Mouse (Mus musculus) midbrain, embryonic 15.5 days (tissue): ENCODE measurements around the gene Yy1. TPM values are rescaled to one million over a fixed set of nuclear protein-coding genes. Genes with fewer than 3 reads are reported as not detected.
A peak's percentile ranks its signal among the peaks of the same experiment; 100 is the strongest.

Source experiments
- ATAC-seq: fragments of 200-750 bp; cut with Nextera tagmentation; replicated peaks from 2 replicates; pipeline ENCODE4 v1.8.0; 2017; ENCODE audit warnings: moderate TSS enrichment
- H3K27ac ChIP-seq: fragments of 300-500 bp; sonication (generic); 2 replicates; pipeline ENCODE4 v1.5.1; 2015; ENCODE audit warnings: mild to moderate bottlenecking, inconsistent platforms
- H3K27me3 ChIP-seq: fragments of 300-500 bp; sonication (generic); replicated peaks from 2 replicates; pipeline ENCODE4 v1.6.1; 2015; ENCODE audit warnings: inconsistent platforms
- H3K36me3 ChIP-seq: fragments of 300-500 bp; sonication (generic); replicated peaks from 2 replicates; pipeline ENCODE4 v1.6.1; 2015; ENCODE audit warnings: inconsistent platforms
- H3K4me1 ChIP-seq: fragments of 300-500 bp; sonication (generic); 2 replicates; pipeline ENCODE4 v1.6.1; 2015; ENCODE audit warnings: inconsistent platforms
- H3K4me2 ChIP-seq: fragments of 300-500 bp; sonication (generic); 2 replicates; pipeline ENCODE4 v1.6.1; 2015; ENCODE audit warnings: inconsistent platforms, mild to moderate bottlenecking, moderate library complexity
- H3K4me3 ChIP-seq: fragments of 300-500 bp; sonication (generic); 2 replicates; pipeline ENCODE4 v1.5.1; 2015; ENCODE audit warnings: mild to moderate bottlenecking, inconsistent platforms
- H3K9ac ChIP-seq: fragments of 300-500 bp; sonication (generic); 2 replicates; pipeline ENCODE4 v1.6.1; 2015; ENCODE audit warnings: mild to moderate bottlenecking, inconsistent platforms
- H3K9me3 ChIP-seq: fragments of 300-500 bp; sonication (generic); 2 replicates; pipeline ENCODE4 v1.6.1; 2016; ENCODE audit warnings: inconsistent platforms
- WGBS: fragments of 180-500 bp; shearing (Covaris S2); methylation state at CpG from one replicate; pipeline ENCODE4 v1.1.7; 2015; ENCODE audit warnings: mixed read lengths; 5-methylcytosine and 5-hydroxymethylcytosine counted together
- polyA plus RNA-seq: library from polyadenylated mRNA; unstranded; fragments of >200 nt; fragmentation: Nextera tagmentation; extraction: Ambion mirVana; gene quantifications from 2 replicates; pipeline ENCODE4 v1.2.1, GENCODE M21; 2015

Gene Yy1
- polyA plus RNA-seq, 1 experiment from 2014 or later = 12.9 TPM

DNA sequence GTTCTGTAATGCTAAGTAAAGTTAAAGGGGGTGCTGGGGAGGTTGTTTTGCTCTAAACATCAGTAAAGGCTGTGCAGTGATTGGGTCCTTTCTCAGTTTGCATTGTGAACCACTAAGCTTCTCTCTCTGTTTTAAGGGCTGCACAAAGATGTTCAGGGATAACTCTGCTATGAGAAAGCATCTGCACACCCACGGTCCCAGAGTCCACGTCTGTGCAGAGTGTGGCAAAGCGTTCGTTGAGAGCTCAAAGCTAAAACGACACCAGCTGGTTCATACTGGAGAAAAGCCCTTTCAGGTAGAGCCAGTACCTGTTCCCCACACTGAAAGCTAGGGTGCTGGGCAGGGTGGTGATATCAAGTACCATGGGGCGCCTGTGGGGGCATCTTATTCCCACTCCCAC lies 21.7 kb downstream of the Yy1 start:
- 94% methylated on average over 6 of the region's 6 CpGs for WGBS
- H3K4me1 ChIP-seq = peaks cover 8% of the 10 kb centered on the region
- H3K4me2 ChIP-seq = no peak overlapping the region
- ATAC-seq = no peak
- no peaks in the 10 kb centered on the region for H3K36me3 ChIP-seq
- H3K27ac ChIP-seq = no peak overlapping the region
- H3K9me3 ChIP-seq = no peaks in the 10 kb centered on the region
- no peak overlapping the region for H3K9ac ChIP-seq
- H3K4me3 ChIP-seq = no peak overlapping the region
- H3K27me3 ChIP-seq = no peaks in the 10 kb centered on the region

DNA sequence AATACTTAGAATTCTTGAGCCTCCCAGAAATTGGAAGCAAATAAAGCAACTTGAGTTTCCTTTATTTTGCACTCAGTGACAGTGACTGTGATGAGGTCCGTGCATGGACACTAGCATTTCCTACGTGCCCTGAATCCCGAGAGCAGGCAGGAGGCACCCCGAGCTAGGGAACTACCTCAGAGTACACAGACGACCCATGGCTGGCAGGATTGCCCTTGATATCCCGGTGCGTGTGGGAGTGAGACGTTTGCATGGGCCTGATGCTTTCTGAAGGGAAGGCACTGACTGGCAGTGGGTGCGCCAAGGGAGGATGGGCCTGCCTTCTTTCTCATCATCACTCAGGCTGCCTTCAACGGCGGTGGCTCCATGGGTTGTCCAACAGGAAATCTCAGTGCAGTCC lies 23.8 kb downstream of the Yy1 start:
- no peaks in the 10 kb centered on the region for H3K27me3 ChIP-seq
- no peak overlapping the region for H3K9ac ChIP-seq
- H3K27ac ChIP-seq = no peak overlapping the region
- H3K9me3 ChIP-seq = no peaks in the 10 kb centered on the region
- peaks cover 1% of the 10 kb centered on the region; the same call in 1 of the 2 replicates for H3K4me1 ChIP-seq
- H3K4me3 ChIP-seq = no peak overlapping the region
- no peak overlapping the region for H3K4me2 ChIP-seq
- ATAC-seq = no peak
- WGBS = 84% methylated on average over 11 of the region's 11 CpGs
- H3K36me3 ChIP-seq = no peaks in the 10 kb centered on the region

- Histone ChIP-seq H3K27me3 (no peaks in the 10 kb centered on the region), H3K36me3 (no peaks in the 10 kb centered on the region), H3K4me1 (no peaks in the 10 kb centered on the region), H3K9ac (no peak overlapping the region), H3K4me3 (no peak overlapping the region), H3K9me3 (no peaks in the 10 kb centered on the region), H3K4me2 (no peak overlapping the region), H3K27ac (no peak overlapping the region)
- 91% methylated on average over 4 of the region's 4 CpGs for WGBS
- no peak for ATAC-seq
Measured at GRCm38 (mm10) chr12:108820461-108820860, 27.7 kb downstream of the Yy1 start.

DNA sequence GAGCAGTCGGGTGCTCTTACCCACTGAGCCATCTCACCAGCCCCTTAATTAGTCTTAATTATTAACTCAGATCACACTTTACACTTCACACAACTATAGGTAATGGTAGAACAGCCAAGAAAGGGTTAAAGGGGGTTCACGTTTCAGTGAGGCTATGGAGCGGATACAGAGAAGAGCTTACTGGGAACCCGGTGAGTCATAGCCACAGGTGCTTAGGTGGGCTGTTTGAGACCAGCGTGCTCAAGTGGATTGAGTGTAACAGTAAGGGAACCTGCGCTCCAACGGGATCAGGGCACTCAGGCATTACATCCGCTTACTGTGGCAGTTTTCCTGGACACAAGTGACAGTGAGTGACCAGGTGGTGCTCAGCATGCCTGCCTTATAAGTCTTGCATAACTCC lies 30.3 kb downstream of the Yy1 start:
- WGBS = 67% methylated on average over 8 of the region's 8 CpGs

GRCm38 (mm10) chr12:108824225-108824874 lies 31.6 kb downstream of the Yy1 start:
- no peaks in the 10 kb centered on the region for H3K27me3 ChIP-seq
- 91% methylated on average over 15 of the region's 15 CpGs for WGBS
- no peak for ATAC-seq

More for the DNA sequence above, 30.3 kb downstream of the Yy1 start:
- no peaks in the 10 kb centered on the region for H3K27me3 ChIP-seq
- H3K4me3 ChIP-seq = no peak overlapping the region
- no peaks in the 10 kb centered on the region for H3K4me1 ChIP-seq
- H3K27ac ChIP-seq = no peak overlapping the region
- H3K4me2 ChIP-seq = no peak overlapping the region
- H3K9ac ChIP-seq = no peak overlapping the region
- ATAC-seq = no peak
- no peaks in the 10 kb centered on the region for H3K36me3 ChIP-seq
- H3K9me3 ChIP-seq = no peaks in the 10 kb centered on the region

GRCm38 (mm10) chr12:108825561-108826224 lies 32.9 kb downstream of the Yy1 start:
- Histone ChIP-seq H3K36me3 (no peaks in the 10 kb centered on the region), H3K4me3 (no peak overlapping the region), H3K9ac (no peak overlapping the region), H3K4me2 (no peak overlapping the region), H3K27me3 (no peaks in the 10 kb centered on the region), H3K9me3 (no peaks in the 10 kb centered on the region), H3K27ac (no peak overlapping the region), H3K4me1 (no peaks in the 10 kb centered on the region)
- ATAC-seq = no peak
- 92% methylated on average over 13 of the region's 13 CpGs for WGBS

More at GRCm38 (mm10) chr12:108824225-108824874, 31.6 kb downstream of the Yy1 start:
- Histone ChIP-seq H3K9me3 (no peaks in the 10 kb centered on the region), H3K4me2 (no peak overlapping the region), H3K4me1 (no peaks in the 10 kb centered on the region), H3K27ac (no peak overlapping the region), H3K9ac (no peak overlapping the region), H3K36me3 (no peaks in the 10 kb centered on the region), H3K4me3 (no peak overlapping the region)

DNA sequence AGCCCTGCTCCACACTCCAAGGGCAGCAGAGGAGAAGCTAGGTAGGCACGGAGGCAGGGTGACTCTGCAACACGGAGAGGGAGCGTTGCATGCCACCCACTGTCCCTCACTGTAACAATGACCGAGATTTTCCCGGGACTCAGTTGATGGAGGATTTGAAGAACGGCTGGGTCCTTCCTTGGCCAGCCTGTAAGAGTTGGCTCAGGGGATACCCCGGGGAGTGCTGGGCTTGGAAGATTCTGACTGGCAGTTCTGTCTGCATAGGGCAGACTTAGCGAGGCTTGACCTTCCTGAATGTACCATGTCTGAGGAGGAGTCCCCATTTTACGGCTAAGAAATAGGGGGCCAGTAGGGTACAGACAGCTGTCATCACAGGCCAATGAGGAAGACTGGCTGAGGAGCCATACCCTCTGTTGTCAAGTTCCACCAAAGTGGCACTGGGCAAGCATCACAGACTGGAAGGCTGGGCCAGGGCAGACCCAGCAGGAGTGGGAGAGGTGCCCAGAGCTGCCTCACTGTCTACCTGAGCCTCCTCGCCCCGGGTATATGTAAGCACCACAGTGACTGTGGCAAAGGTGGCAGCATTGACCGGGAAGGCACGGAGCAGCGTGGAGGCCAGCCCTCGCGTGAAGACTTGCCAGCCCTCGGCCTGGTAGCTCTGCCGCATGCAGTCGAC lies 33.6 kb downstream of the Yy1 start:
- WGBS = 94% methylated on average over 19 of the region's 19 CpGs

DNA sequence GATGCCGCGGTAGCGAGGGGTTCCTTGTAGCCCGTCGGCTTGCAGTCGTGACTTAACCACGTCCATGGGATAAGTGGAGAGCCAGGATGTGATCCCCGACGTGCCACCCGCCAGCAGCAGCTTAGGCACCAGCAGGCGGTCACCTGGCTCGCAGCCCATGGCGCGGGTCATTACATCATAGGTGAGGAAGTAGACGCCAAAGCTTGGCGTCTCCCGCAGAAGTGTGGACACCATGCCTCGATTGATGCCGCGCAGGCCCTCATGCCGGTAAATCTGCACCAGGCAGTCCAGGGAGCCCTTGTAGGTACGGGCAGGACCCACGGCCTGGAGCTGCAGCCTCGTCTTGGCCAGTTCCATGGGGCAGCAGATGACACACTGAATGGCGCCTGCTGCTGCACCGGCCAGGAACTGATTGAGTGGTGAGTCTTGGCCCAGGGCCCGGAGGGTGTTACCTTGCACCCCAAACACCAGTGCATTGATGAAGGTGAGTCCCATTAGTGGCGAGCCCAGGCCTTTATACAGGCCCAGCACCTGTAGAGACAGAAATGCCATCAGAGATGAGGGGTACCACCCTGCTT lies 34.3 kb downstream of the Yy1 start:
- no peaks in the 10 kb centered on the region for H3K27me3 ChIP-seq
- peaks cover 3% of the 10 kb centered on the region for H3K4me1 ChIP-seq
- no peak overlapping the region for H3K9ac ChIP-seq
- 0 out of 2 replicates have a peak, but pooled peaks have one; percentile 22 for ATAC-seq
- no peaks in the 10 kb centered on the region for H3K9me3 ChIP-seq
- H3K36me3 ChIP-seq = no peaks in the 10 kb centered on the region
- H3K4me3 ChIP-seq = no peak overlapping the region
- no peak overlapping the region for H3K27ac ChIP-seq
- H3K4me2 ChIP-seq = no peak overlapping the region
- WGBS = 96% methylated on average over 28 of the region's 28 CpGs

More for the DNA sequence above, 33.6 kb downstream of the Yy1 start:
- Histone ChIP-seq H3K36me3 (no peaks in the 10 kb centered on the region), H3K27me3 (no peaks in the 10 kb centered on the region), H3K4me1 (no peaks in the 10 kb centered on the region), H3K9ac (no peak overlapping the region), H3K9me3 (no peaks in the 10 kb centered on the region), H3K27ac (no peak overlapping the region), H3K4me3 (no peak overlapping the region), H3K4me2 (no peak overlapping the region)
- no peak for ATAC-seq

DNA sequence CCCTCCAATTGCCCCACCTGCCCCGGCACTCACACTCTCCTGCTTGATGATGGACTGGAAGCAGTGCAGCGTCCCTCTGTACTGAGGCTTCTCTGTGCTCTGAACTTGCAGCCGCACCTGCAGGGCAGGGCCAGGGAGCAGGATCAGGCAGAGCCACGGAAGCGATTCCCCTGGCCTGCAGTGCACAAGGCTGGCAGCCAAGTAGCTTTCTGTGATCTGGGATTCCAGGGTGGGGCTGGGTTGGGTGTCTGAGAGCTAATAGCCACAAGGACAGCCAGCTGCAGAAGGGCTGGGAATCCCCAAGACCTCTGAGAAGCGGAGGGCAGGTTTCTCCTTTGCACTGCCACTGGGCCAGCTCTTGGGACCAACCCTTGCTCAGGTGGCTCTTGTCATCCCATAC lies 34.9 kb downstream of the Yy1 start:
- no peak overlapping the region for H3K4me2 ChIP-seq
- H3K27ac ChIP-seq = no peak overlapping the region
- no peaks in the 10 kb centered on the region for H3K27me3 ChIP-seq
- no peaks in the 10 kb centered on the region for H3K36me3 ChIP-seq
- H3K9ac ChIP-seq = no peak overlapping the region
- no peak; the same call in 1 of the 2 replicates for ATAC-seq
- H3K4me3 ChIP-seq = no peak overlapping the region
- H3K9me3 ChIP-seq = no peaks in the 10 kb centered on the region
- 97% methylated on average over 6 of the region's 6 CpGs for WGBS
- H3K4me1 ChIP-seq = peaks cover 7% of the 10 kb centered on the region

DNA sequence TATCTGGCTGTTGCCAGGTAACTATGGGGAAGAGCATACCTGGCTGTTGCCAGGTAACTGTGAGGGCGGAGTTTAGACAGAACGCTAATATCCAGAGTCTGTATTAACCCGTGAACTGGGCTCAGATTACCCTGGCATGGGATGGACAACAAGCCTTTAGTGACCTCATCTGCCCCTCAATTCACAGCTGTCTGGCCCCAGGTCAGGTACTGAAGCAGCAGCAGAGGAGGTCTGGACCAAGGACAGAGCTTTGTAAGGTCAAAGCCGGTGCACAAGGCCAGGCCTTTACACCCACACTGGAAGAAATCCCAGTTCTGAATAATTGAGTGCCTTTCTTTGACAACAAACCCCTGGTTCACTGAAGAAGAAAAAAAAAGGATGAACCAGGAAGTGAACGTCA lies 36.9 kb downstream of the Yy1 start:
- no peak overlapping the region for H3K27ac ChIP-seq
- 82% methylated on average over 5 of the region's 5 CpGs for WGBS
- H3K36me3 ChIP-seq = no peaks in the 10 kb centered on the region
- H3K4me2 ChIP-seq = no peak overlapping the region
- ATAC-seq = no peak
- no peaks in the 10 kb centered on the region for H3K9me3 ChIP-seq
- no peaks in the 10 kb centered on the region for H3K27me3 ChIP-seq
- H3K4me3 ChIP-seq = no peak overlapping the region
- H3K4me1 ChIP-seq = peaks cover 16% of the 10 kb centered on the region
- no peak overlapping the region for H3K9ac ChIP-seq

DNA sequence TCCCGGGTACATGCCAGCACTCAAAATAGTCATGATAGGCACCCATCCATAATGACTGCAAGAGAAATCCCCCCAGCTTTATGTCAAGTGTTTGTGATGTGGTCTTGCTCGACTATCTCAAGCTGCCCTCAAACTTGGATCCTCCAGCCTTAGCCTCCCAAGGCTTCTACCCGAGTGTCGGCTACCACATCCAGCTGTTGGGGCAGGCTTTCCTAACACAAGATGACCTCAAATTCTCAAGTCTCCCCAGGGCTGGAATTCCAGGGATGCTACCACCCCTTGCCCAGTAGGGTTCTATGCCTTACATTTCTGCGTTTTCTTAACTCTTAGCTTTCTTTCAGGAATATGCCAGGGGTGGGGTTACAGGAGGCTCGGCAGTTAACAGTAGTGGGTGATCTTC lies 37.6 kb downstream of the Yy1 start:
- 87% methylated on average over 6 of the region's 6 CpGs for WGBS
- H3K4me2 ChIP-seq = no peak overlapping the region
- no peak overlapping the region for H3K27ac ChIP-seq
- H3K4me3 ChIP-seq = no peak overlapping the region
- H3K27me3 ChIP-seq = no peaks in the 10 kb centered on the region
- H3K9me3 ChIP-seq = no peaks in the 10 kb centered on the region
- no peaks in the 10 kb centered on the region for H3K36me3 ChIP-seq
- H3K9ac ChIP-seq = no peak overlapping the region
- H3K4me1 ChIP-seq = peaks cover 23% of the 10 kb centered on the region
- ATAC-seq = no peak

DNA sequence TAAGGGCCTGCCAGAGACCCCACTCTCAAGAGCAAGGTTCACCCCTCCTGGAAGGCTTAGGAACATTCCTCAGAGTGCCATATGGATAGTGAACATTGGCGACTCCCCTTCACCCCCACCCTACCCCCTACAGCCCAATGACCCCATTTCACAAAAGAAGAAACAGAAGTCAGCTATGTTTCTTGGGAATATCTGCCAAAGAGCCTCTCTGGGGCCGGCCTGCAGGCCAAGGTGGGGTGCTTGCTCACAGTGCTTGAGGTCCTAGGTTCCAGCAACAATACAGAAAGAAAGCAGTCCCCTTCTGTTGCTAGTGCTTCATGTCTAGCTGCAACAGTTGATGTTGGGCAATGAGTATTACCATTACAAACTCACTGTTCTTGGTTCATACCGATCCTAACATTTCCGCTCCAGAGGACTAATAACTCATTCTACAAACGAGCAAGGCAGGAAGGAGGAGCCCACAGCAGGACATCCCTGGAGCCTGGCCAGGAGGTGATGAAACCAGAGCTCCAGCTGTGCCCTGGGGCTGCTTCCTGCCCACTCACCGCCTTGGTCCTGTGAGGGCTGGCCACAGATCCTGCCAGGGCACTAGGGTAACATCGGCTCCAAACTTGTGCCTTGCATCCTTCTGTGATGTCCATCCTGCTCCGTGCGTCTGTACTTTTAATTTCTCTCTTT lies 39.3 kb downstream of the Yy1 start:
- Histone ChIP-seq H3K9ac (no peak overlapping the region), H3K27ac (no peak overlapping the region), H3K27me3 (no peaks in the 10 kb centered on the region), H3K4me1 (peaks cover 35% of the 10 kb centered on the region), H3K9me3 (no peaks in the 10 kb centered on the region), H3K4me3 (no peak overlapping the region), H3K4me2 (no peak overlapping the region), H3K36me3 (no peaks in the 10 kb centered on the region)
- 65% methylated on average over 9 of the region's 9 CpGs for WGBS
- ATAC-seq = no peak
